14 mouse cellular contexts compared by ENCODE assay signal in genomic region chr16:64883896-64884295, GRCm38 (mm10). TPM values are rescaled to one million over a fixed set of nuclear protein-coding genes. Genes with fewer than 3 reads are reported as not detected.
DNase-seq lines count a peak whose midpoint lies in the region; ATAC-seq and TF ChIP-seq lines count a peak whose summit lies in the region.
"Had no signal": no experiment of that assay in that cellular context is flagged by ENCODE, and none has a peak within 500 bp of the region (broad histone marks: within the 10 kb centered on the region; RNA-seq: fewer than 3 reads in every experiment).

No protein-coding gene starts in this region.

- 0 out of 2 replicates have a peak overlapping the region, but pooled peaks have one; percentile 4 for H3K27ac ChIP-seq in intestine, embryonic 15.5 days
- H3K27ac ChIP-seq in intestine, postnatal 0 days (ENCODE audit: low read depth, low read length) = no peak overlapping the region
- H3K27ac ChIP-seq in ES-E14 (ENCODE audit: insufficient read depth, low read depth, low read length, poor library complexity, severe bottlenecking) = peak overlapping the region; percentile 90; the same call in 1 of the 2 replicates
- H3K27ac ChIP-seq: hindbrain, embryonic 10.5 days; midbrain, embryonic 13.5 days; neural tube, embryonic 12.5 days had no signal

- H3K27me3 ChIP-seq in intestine, embryonic 15.5 days (replicated peaks) = no peaks in the 10 kb centered on the region
- H3K27me3 ChIP-seq in intestine, postnatal 0 days (replicated peaks; ENCODE audit: control insufficient read depth, insufficient read depth, low read length) = no peaks in the 10 kb centered on the region
- no peaks in the 10 kb centered on the region for H3K27me3 ChIP-seq in megakaryocyte, embryonic 14.5 days (replicated peaks)
- H3K27me3 ChIP-seq: midbrain, embryonic 13.5 days; neural tube, embryonic 12.5 days had no signal

- no peak overlapping the region for H3K4me2 ChIP-seq in intestine, embryonic 15.5 days (replicated peaks)
- no peak overlapping the region for H3K4me2 ChIP-seq in intestine, postnatal 0 days (replicated peaks; ENCODE audit: low read depth)
- H3K4me2 ChIP-seq: midbrain, embryonic 13.5 days; neural tube, embryonic 12.5 days had no signal

- no peaks in the 10 kb centered on the region for H3K9me3 ChIP-seq in intestine, embryonic 15.5 days
- peaks cover 4% of the 10 kb centered on the region for H3K9me3 ChIP-seq in intestine, postnatal 0 days (ENCODE audit: control insufficient read depth)
- H3K9me3 ChIP-seq in ES-E14 (ENCODE audit: control insufficient read depth, insufficient read depth, low read depth, low read length) = no peaks in the 10 kb centered on the region
- peaks cover 10% of the 10 kb centered on the region for H3K9me3 ChIP-seq in megakaryocyte, embryonic 14.5 days
- H3K9me3 ChIP-seq: neural tube, embryonic 12.5 days had no signal

- no peaks in the 10 kb centered on the region for H3K36me3 ChIP-seq in intestine, embryonic 15.5 days
- no peaks in the 10 kb centered on the region for H3K36me3 ChIP-seq in intestine, postnatal 0 days (ENCODE audit: control insufficient read depth, insufficient read depth)
- no peaks in the 10 kb centered on the region; the same call in 1 of the 2 replicates for H3K36me3 ChIP-seq in ES-E14 (ENCODE audit: control insufficient read depth, insufficient read depth, low read length, poor library complexity, severe bottlenecking)
- H3K36me3 ChIP-seq in megakaryocyte, embryonic 14.5 days (replicated peaks; ENCODE audit: low read length) = no peaks in the 10 kb centered on the region
- H3K36me3 ChIP-seq: hindbrain, embryonic 10.5 days; midbrain, embryonic 13.5 days; neural tube, embryonic 12.5 days had no signal

- no peak overlapping the region for H3K9ac ChIP-seq in intestine, embryonic 15.5 days
- no peak overlapping the region for H3K9ac ChIP-seq in intestine, postnatal 0 days (ENCODE audit: low read depth, low read length)
- peak overlapping the region; percentile 43; the same call in 1 of the 2 replicates for H3K9ac ChIP-seq in ES-E14 (ENCODE audit: insufficient read depth, low read depth, low read length, poor library complexity, severe bottlenecking)
- H3K9ac ChIP-seq: midbrain, embryonic 13.5 days; neural tube, embryonic 12.5 days had no signal

- H3K4me3 ChIP-seq in intestine, embryonic 15.5 days (replicated peaks) = no peak overlapping the region
- no peak overlapping the region for H3K4me3 ChIP-seq in intestine, postnatal 0 days (ENCODE audit: low read depth, low read length)
- no peak overlapping the region; a peak in 1 of 4 replicates for H3K4me3 ChIP-seq in ES-E14 (ENCODE audit: insufficient read depth in 1 of 2, low read depth in 1 of 2, low read length in 2 of 2, poor library complexity in 1 of 2, severe bottlenecking in 1 of 2)
- peak overlapping the region; percentile 62 for H3K4me3 ChIP-seq in megakaryocyte, embryonic 14.5 days (replicated peaks)
- H3K4me3 ChIP-seq: hindbrain, embryonic 10.5 days; midbrain, embryonic 13.5 days; neural tube, embryonic 12.5 days had no signal

- WGBS in intestine, embryonic 15.5 days = 51% methylated on average over 5 of the region's 5 CpGs
- WGBS in intestine, postnatal 0 days = 58% methylated on average over 5 of the region's 5 CpGs

- ATAC-seq in intestine, embryonic 15.5 days = no peak
- no peak for ATAC-seq in intestine, postnatal 0 days
- ATAC-seq: midbrain, embryonic 13.5 days had no signal

- peaks cover 6% of the 10 kb centered on the region; the same call in 1 of the 2 replicates for H3K4me1 ChIP-seq in intestine, embryonic 15.5 days (replicated peaks)
- no peaks in the 10 kb centered on the region for H3K4me1 ChIP-seq in intestine, postnatal 0 days (replicated peaks; ENCODE audit: control insufficient read depth, insufficient read depth, low read length)
- H3K4me1 ChIP-seq in ES-E14 (ENCODE audit: control insufficient read depth in 2 of 2, insufficient read depth in 2 of 2, low read length in 2 of 2, poor library complexity in 1 of 2) = peaks cover 10 to 11% of the 10 kb centered on the region in 2 experiments; a peak in 3 of 4 replicates
- peaks cover 18% of the 10 kb centered on the region for H3K4me1 ChIP-seq in megakaryocyte, embryonic 14.5 days
- H3K4me1 ChIP-seq: midbrain, embryonic 13.5 days had no signal

- in situ Hi-C loops in ES-E14 (cut with MboI; ENCODE audit: low sequenced_read_pairs in 2 of 2, unreplicated experiment in 2 of 2) = loop anchor here in 1 of 2 experiments (10.0 kb wide), 1 partner anchor 119 kb away; no protein-coding TSS in a partner anchor

- TF ChIP-seq CTCF in intestine, postnatal 0 days (IDR thresholded peaks at IDR 0.05; ENCODE audit: low read depth) = no peak

- peak; percentile 27 to 31 for DNase-seq in B cell, adult 2 months
- DNase-seq in ES-E14 (ENCODE audit: low read depth, low spot score) = no peak
- no peak for DNase-seq in thymus, postnatal 4 days
- no peak for DNase-seq in frontal cortex, postnatal 25 days (ENCODE audit: low spot score in 2 of 2)
- DNase-seq: cerebellum, adult 18-20 months; left cerebral cortex, postnatal 4 days; lung, adult 18-20 months; right cerebral cortex, adult 18-20 months had no signal

TF ChIP-seq in ES-E14, 5 proteins besides CTCF, POLR2A, EP300 and RAD21:
- TF ChIP-seq HCFC1 (IDR thresholded peaks at IDR 0.05; ENCODE audit: borderline replicate concordance, insufficient read depth, low read length) (no peak), ZC3H11A (IDR thresholded peaks at IDR 0.05; ENCODE audit: borderline replicate concordance, low read depth, low read length) (no peak), MAFK (IDR thresholded peaks at IDR 0.05; ENCODE audit: insufficient read depth, low read depth, low read length) (no peak), CHD2 (IDR thresholded peaks at IDR 0.05; ENCODE audit: low read depth, low read length) (no peak), ZNF384 (IDR thresholded peaks at IDR 0.05; ENCODE audit: low read depth, low read length) (no peak)

RNA-seq across cellular contexts. Expression of gene Cggbp1, which starts 32.1 kb away (rescaled TPM):
- polyA plus RNA-seq in intestine, embryonic 15.5 days (2015; fragmentation: Nextera tagmentation; extraction: Ambion mirVana) = 54.0 and 63.3 TPM in 2 replicates
- polyA plus RNA-seq in intestine, postnatal 0 days (2015; fragmentation: Nextera tagmentation; extraction: Ambion mirVana) = 34.4 and 37.7 TPM in 2 replicates
- 63.9 and 75.4 TPM in 2 replicates for total RNA-seq in ES-E14 (2012; rRNA removed)
- 11.7 and 17.5 TPM in 2 replicates for polyA plus RNA-seq in megakaryocyte, embryonic 14.5 days (2012; ENCODE audit: insufficient read depth, low replicate concordance)

RNA-seq across cellular contexts. Expression of gene Zfp654, which starts 32.4 kb away (rescaled TPM):
- 4.6 and 5.5 TPM in 2 replicates for polyA plus RNA-seq in intestine, embryonic 15.5 days (2015; fragmentation: Nextera tagmentation; extraction: Ambion mirVana)
- polyA plus RNA-seq in intestine, postnatal 0 days (2015; fragmentation: Nextera tagmentation; extraction: Ambion mirVana) = 2.5 and 2.8 TPM in 2 replicates
- total RNA-seq in ES-E14 (2012; rRNA removed) = 16.1 and 19.4 TPM in 2 replicates
- 0.13 and 0.51 TPM in 2 replicates for polyA plus RNA-seq in megakaryocyte, embryonic 14.5 days (2012; ENCODE audit: insufficient read depth, low replicate concordance)

Comparison
In these comparisons a context has a peak if more than half of its experiments do, and no peak if none do; other contexts are left out.
1. DNase-seq: peak in B cell, adult 2 months (2 of 2); none in ES-E14 (single experiment), thymus, postnatal 4 days (single experiment) and frontal cortex, postnatal 25 days (0 of 2).